Comparison of ENCODE assay signal across 7 mouse cellular contexts in the genomic region with DNA sequence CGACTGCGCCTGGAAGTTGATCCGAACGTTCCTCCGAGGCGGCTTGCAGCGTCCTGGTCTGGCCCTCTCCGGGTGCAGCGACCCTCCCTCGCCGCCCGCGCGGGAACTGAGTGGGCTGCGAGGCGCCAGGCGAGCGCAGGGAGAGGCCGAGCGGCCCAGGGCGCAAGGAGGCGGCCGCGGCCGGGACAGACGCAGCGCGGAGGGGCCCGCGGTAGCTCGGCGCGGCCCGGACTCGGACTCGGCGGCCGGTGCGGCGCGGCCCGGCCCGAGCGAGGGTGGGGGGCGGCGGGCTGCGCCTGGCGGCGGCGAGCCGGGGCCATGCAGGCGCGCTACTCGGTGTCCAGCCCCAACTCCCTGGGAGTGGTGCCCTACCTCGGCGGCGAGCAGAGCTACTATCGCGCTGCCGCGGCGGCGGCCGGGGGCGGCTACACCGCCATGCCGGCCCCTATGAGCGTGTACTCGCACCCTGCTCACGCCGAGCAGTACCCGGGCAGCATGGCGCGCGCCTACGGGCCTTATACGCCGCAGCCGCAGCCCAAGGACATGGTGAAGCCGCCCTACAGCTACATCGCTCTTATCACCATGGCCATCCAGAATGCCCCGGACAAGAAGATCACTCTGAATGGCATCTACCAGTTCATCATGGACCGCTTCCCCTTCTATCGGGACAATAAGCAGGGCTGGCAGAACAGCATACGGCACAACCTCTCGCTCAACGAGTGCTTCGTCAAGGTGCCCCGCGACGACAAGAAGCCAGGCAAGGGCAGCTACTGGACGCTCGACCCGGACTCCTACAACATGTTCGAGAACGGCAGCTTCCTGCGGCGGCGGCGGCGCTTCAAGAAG. TPM values are rescaled to one million over a fixed set of nuclear protein-coding genes. Genes with fewer than 3 reads are reported as not detected.
DNase-seq lines count a peak whose midpoint lies in the region; ATAC-seq and TF ChIP-seq lines count a peak whose summit lies in the region.

No protein-coding gene starts in this region.

- no peaks in the 10 kb centered on the region for H3K9me3 ChIP-seq in heart, embryonic 13.5 days
- H3K9me3 ChIP-seq in neural tube, embryonic 13.5 days = no peaks in the 10 kb centered on the region

- no peak for ATAC-seq in heart, embryonic 13.5 days (ENCODE audit: extremely low read depth, insufficient number of reproducible peaks, low FRiP score, low TSS enrichment)
- ATAC-seq in neural tube, embryonic 13.5 days (ENCODE audit: low read depth) = peak; percentile 16; the same call in 1 of the 2 replicates

- H3K4me1 ChIP-seq in bone marrow macrophage, adult 2 months (ENCODE audit: control insufficient read depth, insufficient read depth, low read length) = no peaks in the 10 kb centered on the region
- peaks cover 39% of the 10 kb centered on the region for H3K4me1 ChIP-seq in heart, embryonic 13.5 days
- peaks cover 36% of the 10 kb centered on the region for H3K4me1 ChIP-seq in neural tube, embryonic 13.5 days (replicated peaks)

- peak overlapping the region; percentile 58 for H3K4me3 ChIP-seq in bone marrow macrophage, adult 2 months (ENCODE audit: insufficient read depth, low read length)
- H3K4me3 ChIP-seq in heart, embryonic 13.5 days = peak overlapping the region; percentile 72
- peak overlapping the region; percentile 48 for H3K4me3 ChIP-seq in neural tube, embryonic 13.5 days

- TF ChIP-seq POLR2A in bone marrow macrophage, adult 2 months (IDR thresholded peaks at IDR 0.05; ENCODE audit: borderline replicate concordance, low read depth, low read length) = no peak

- H3K4me2 ChIP-seq in heart, embryonic 13.5 days = peak overlapping the region; percentile 84
- H3K4me2 ChIP-seq in neural tube, embryonic 13.5 days = peak overlapping the region; percentile 69

- no peaks in the 10 kb centered on the region; the same call in 1 of the 2 replicates for H3K36me3 ChIP-seq in heart, embryonic 13.5 days
- no peaks in the 10 kb centered on the region for H3K36me3 ChIP-seq in neural tube, embryonic 13.5 days

- whole genome bisulfite sequencing in heart, embryonic 13.5 days = under 1% methylated on average over 95 of the region's 101 CpGs
- WGBS in neural tube, embryonic 13.5 days = under 1% methylated on average over 78 of the region's 101 CpGs

- peak; percentile 5 for DNase-seq in right cerebral cortex, adult 18-20 months
- DNase-seq in right cerebral cortex, postnatal 14 days = no peak
- peak; percentile 48 for DNase-seq in kidney, postnatal 14 days
- DNase-seq in frontal cortex, postnatal 14 days (ENCODE audit: low spot score in 2 of 2) = no peak

- peak overlapping the region; percentile 89 for H3K9ac ChIP-seq in heart, embryonic 13.5 days
- peak overlapping the region; percentile 77 for H3K9ac ChIP-seq in neural tube, embryonic 13.5 days

- H3K27me3 ChIP-seq in heart, embryonic 13.5 days (replicated peaks) = peaks cover 74% of the 10 kb centered on the region
- peaks cover 95% of the 10 kb centered on the region for H3K27me3 ChIP-seq in neural tube, embryonic 13.5 days

- no peak overlapping the region for H3K27ac ChIP-seq in bone marrow macrophage, adult 2 months (ENCODE audit: insufficient read depth, low read depth, low read length)
- H3K27ac ChIP-seq in heart, embryonic 13.5 days (replicated peaks) = peak overlapping the region; percentile 97
- peak overlapping the region; percentile 88 for H3K27ac ChIP-seq in neural tube, embryonic 13.5 days (replicated peaks)

- TF ChIP-seq CTCF in bone marrow macrophage, adult 2 months (IDR thresholded peaks at IDR 0.05; ENCODE audit: low read depth, low read length) = no peak

RNA-seq across cellular contexts. Expression of gene Foxc1, which starts 0.7 kb away (rescaled TPM):
- 0.09 TPM in 1 of 2 replicates, not detected in the other for polyA plus RNA-seq in bone marrow macrophage, adult 2 months (2012; ENCODE audit: insufficient read depth, insufficient read length, missing spikeins)
- 1.4 and 1.6 TPM in 2 replicates for polyA plus RNA-seq in heart, embryonic 13.5 days (2015; fragmentation: Nextera tagmentation; extraction: Ambion mirVana)
- 2.4 and 2.6 TPM in 2 replicates for polyA plus RNA-seq in neural tube, embryonic 13.5 days (2015; fragmentation: Nextera tagmentation; extraction: Ambion mirVana)

Comparison
In these comparisons a context has a peak if more than half of its experiments do, and no peak if none do; other contexts are left out.
1. DNase-seq: peak in right cerebral cortex, adult 18-20 months (single experiment) and kidney, postnatal 14 days (single experiment); none in right cerebral cortex, postnatal 14 days (single experiment) and frontal cortex, postnatal 14 days (0 of 2).
2. Peak in every context shown above with its lines, with median percentiles within 50 percentile points of each other: H3K4me3 ChIP-seq.